8 mouse cellular contexts compared by ENCODE assay signal in the genomic region with DNA sequence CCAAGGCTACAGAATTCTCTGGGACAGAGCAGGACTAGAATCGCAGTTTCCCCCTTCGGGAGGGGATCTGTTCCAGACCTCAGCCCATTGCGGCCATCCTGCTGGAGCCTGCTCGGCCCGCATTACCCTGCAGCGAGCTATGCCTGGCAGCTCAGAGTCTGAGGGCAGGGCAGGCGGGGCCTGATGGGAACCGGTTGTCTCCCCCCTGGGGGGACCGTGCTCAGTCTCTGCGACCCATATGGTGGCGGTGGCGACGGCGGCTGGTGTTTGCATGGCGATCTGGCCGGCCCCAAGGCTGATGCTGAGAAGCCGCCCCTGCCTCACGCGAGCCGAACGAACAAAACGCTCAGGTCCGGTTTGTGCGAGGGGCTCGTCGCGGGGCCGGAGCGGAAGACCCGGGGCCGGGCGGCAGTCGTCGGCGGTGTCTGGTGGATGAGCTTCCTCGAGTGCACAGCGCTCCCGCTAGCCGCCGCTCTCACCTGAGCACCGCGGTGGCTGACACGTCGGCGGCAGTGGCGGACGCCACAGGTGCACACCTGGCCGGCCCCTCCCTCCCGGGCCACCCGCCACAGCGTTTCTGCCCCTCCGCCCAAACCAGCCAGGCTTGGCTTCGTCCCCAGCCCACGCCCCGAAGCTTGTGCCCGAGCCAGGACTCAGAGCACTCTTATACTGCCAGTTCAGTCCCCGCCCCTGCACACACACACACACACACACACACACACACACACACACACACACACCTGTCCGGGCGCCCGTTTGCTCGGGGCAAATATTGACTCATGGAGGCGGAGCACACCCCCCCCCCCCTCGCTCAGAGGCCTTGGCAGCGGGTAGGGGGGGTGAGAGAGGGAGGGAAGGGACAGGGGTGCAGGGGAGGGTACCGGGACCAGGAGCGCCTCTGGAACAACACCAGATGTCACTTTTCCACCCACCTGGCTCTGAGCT. TPM values are rescaled to one million over a fixed set of nuclear protein-coding genes. Genes with fewer than 3 reads are reported as not detected.
DNase-seq lines count a peak whose midpoint lies in the region; ATAC-seq and TF ChIP-seq lines count a peak whose summit lies in the region.

No protein-coding gene starts in this region.

- H3K27me3 ChIP-seq in embryonic facial prominence, embryonic 11.5 days (ENCODE audit: control insufficient read depth, insufficient read depth, low read length): peaks cover 56% of the 10 kb centered on the region
- peaks cover 83% of the 10 kb centered on the region for H3K27me3 ChIP-seq in lung, embryonic 15.5 days

- H3K36me3 ChIP-seq in embryonic facial prominence, embryonic 11.5 days (replicated peaks; ENCODE audit: control insufficient read depth, insufficient read depth, low read depth, low read length): no peaks in the 10 kb centered on the region
- H3K36me3 ChIP-seq in lung, embryonic 15.5 days: no peaks in the 10 kb centered on the region

- peak overlapping the region; percentile 40 for H3K4me3 ChIP-seq in gastrocnemius, adult 2 months
- peak overlapping the region; percentile 23 for H3K4me3 ChIP-seq in embryonic facial prominence, embryonic 11.5 days (ENCODE audit: low read depth, low read length)
- peak overlapping the region; percentile 32 for H3K4me3 ChIP-seq in lung, embryonic 15.5 days

- intact Hi-C loops in gastrocnemius, adult 2 months (cut with DNase I): no loop called here

- H3K9ac ChIP-seq in embryonic facial prominence, embryonic 11.5 days (replicated peaks; ENCODE audit: low read length): peak overlapping the region; percentile 6; the same call in 1 of the 2 replicates
- H3K9ac ChIP-seq in lung, embryonic 15.5 days: 0 out of 2 replicates have a peak overlapping the region, but pooled peaks have one; percentile 11

- H3K27ac ChIP-seq in gastrocnemius, adult 2 months: no peak overlapping the region
- no peak overlapping the region for H3K27ac ChIP-seq in embryonic facial prominence, embryonic 11.5 days (replicated peaks; ENCODE audit: low read depth, low read length)
- H3K27ac ChIP-seq in lung, embryonic 15.5 days: peak overlapping the region; percentile 60

- no peaks in the 10 kb centered on the region for H3K9me3 ChIP-seq in embryonic facial prominence, embryonic 11.5 days (replicated peaks; ENCODE audit: control insufficient read depth, low read length)
- no peaks in the 10 kb centered on the region for H3K9me3 ChIP-seq in lung, embryonic 15.5 days

- H3K4me2 ChIP-seq in embryonic facial prominence, embryonic 11.5 days (ENCODE audit: low read depth, low read length): peak overlapping the region; percentile 59
- H3K4me2 ChIP-seq in lung, embryonic 15.5 days: peak overlapping the region; percentile 67

- no peak for TF ChIP-seq CTCF in gastrocnemius, adult 2 months (IDR thresholded peaks at IDR 0.05)

- 1% methylated on average over 52 of the region's 66 CpGs for WGBS in embryonic facial prominence, embryonic 11.5 days
- WGBS in lung, embryonic 15.5 days: 2% methylated on average over 65 of the region's 66 CpGs

- no peak for ATAC-seq in embryonic facial prominence, embryonic 11.5 days (replicated peaks; ENCODE audit: insufficient number of reproducible peaks, low FRiP score, low TSS enrichment, low read depth)
- peak; percentile 72 for ATAC-seq in lung, embryonic 15.5 days (ENCODE audit: borderline replicate concordance, extremely low read depth, low FRiP score, low TSS enrichment)
- no peak for ATAC-seq in monocyte, adult 5-6 weeks (replicated peaks; ENCODE audit: insufficient number of reproducible peaks, low FRiP score, low TSS enrichment, poor library complexity, severe bottlenecking)

- DNase-seq in gastrocnemius, adult 2 months: peak; percentile 32
- no peak for DNase-seq in gastrocnemius, postnatal 10 days
- DNase-seq in embryonic facial prominence, embryonic 11.5 days (ENCODE audit: low spot score): peak; percentile 33
- peak; percentile 35 to 45 for DNase-seq in kidney, adult 8-10 months
- peak; percentile 42 for DNase-seq in urinary bladder, postnatal 25 days (ENCODE audit: low spot score)
- no peak for DNase-seq in layer of hippocampus, adult 8-10 months (ENCODE audit: low spot score in 2 of 2)

- H3K4me1 ChIP-seq in embryonic facial prominence, embryonic 11.5 days (ENCODE audit: control insufficient read depth, insufficient read depth, low read length): peaks cover 8% of the 10 kb centered on the region; the same call in 1 of the 2 replicates
- peaks cover 5% of the 10 kb centered on the region; the same call in 1 of the 2 replicates for H3K4me1 ChIP-seq in lung, embryonic 15.5 days

RNA-seq across cellular contexts. Expression of gene Cryba2, which starts 7.7 kb away (rescaled TPM):
- not detected for total RNA-seq in gastrocnemius, adult 2 months (2021)
- not detected for total RNA-seq in gastrocnemius, postnatal 10 days (2021)
- 0.62 and 5.2 TPM in 2 replicates for polyA plus RNA-seq in embryonic facial prominence, embryonic 11.5 days (2014; fragmentation: Nextera tagmentation; extraction: Ambion mirVana)
- not detected in 2 replicates for polyA plus RNA-seq in lung, embryonic 15.5 days (2015; fragmentation: Nextera tagmentation; extraction: Ambion mirVana)
- under 1 TPM in 2 of 4 experiments, not detected in 2; 0.74 to 0.82 TPM for total RNA-seq in layer of hippocampus, adult 8-10 months (2022)
- not detected in 3 replicates for total RNA-seq in monocyte, adult 5-6 weeks (2017)

RNA-seq across cellular contexts. Expression of gene Fev, which starts 15.4 kb away (rescaled TPM):
- total RNA-seq in gastrocnemius, adult 2 months (2021): not detected
- not detected for total RNA-seq in gastrocnemius, postnatal 10 days (2021)
- 0.40 and 0.62 TPM in 2 replicates for polyA plus RNA-seq in embryonic facial prominence, embryonic 11.5 days (2014; fragmentation: Nextera tagmentation; extraction: Ambion mirVana)
- not detected in 2 replicates for polyA plus RNA-seq in lung, embryonic 15.5 days (2015; fragmentation: Nextera tagmentation; extraction: Ambion mirVana)
- not detected for total RNA-seq in layer of hippocampus, adult 8-10 months (2022)
- total RNA-seq in monocyte, adult 5-6 weeks (2017): not detected in 3 replicates

RNA-seq across cellular contexts. Expression of gene Cfap65, which starts 34.8 kb away (rescaled TPM):
- total RNA-seq in gastrocnemius, adult 2 months (2021): not detected
- not detected for total RNA-seq in gastrocnemius, postnatal 10 days (2021)
- polyA plus RNA-seq in embryonic facial prominence, embryonic 11.5 days (2014; fragmentation: Nextera tagmentation; extraction: Ambion mirVana): 0.06 TPM in 1 of 2 replicates, not detected in the other
- polyA plus RNA-seq in lung, embryonic 15.5 days (2015; fragmentation: Nextera tagmentation; extraction: Ambion mirVana): 0.81 and 0.97 TPM in 2 replicates
- 1 to 10 TPM; 3.3 to 4.6 (median 3.6) TPM for total RNA-seq in layer of hippocampus, adult 8-10 months (2022)
- total RNA-seq in monocyte, adult 5-6 weeks (2017): not detected in 3 replicates

RNA-seq across cellular contexts. Expression of gene Cdk5r2, which starts 45.9 kb away (rescaled TPM):
- not detected for total RNA-seq in gastrocnemius, adult 2 months (2021)
- under 1 TPM; 0.52 to 0.56 TPM for total RNA-seq in gastrocnemius, postnatal 10 days (2021)
- 0.84 and 1.1 TPM in 2 replicates for polyA plus RNA-seq in embryonic facial prominence, embryonic 11.5 days (2014; fragmentation: Nextera tagmentation; extraction: Ambion mirVana)
- not detected in 2 replicates for polyA plus RNA-seq in lung, embryonic 15.5 days (2015; fragmentation: Nextera tagmentation; extraction: Ambion mirVana)
- 100 to 1,000 TPM; 159 to 177 (median 168) TPM for total RNA-seq in layer of hippocampus, adult 8-10 months (2022)
- total RNA-seq in monocyte, adult 5-6 weeks (2017): not detected in 3 replicates

RNA-seq across cellular contexts. Expression of gene Ihh, which starts 50.9 kb away (rescaled TPM):
- under 1 TPM; 0.11 to 0.18 TPM for total RNA-seq in gastrocnemius, adult 2 months (2021)
- under 1 TPM; 0.16 to 0.23 TPM for total RNA-seq in gastrocnemius, postnatal 10 days (2021)
- 0.32 TPM in 1 of 2 replicates, not detected in the other for polyA plus RNA-seq in embryonic facial prominence, embryonic 11.5 days (2014; fragmentation: Nextera tagmentation; extraction: Ambion mirVana)
- polyA plus RNA-seq in lung, embryonic 15.5 days (2015; fragmentation: Nextera tagmentation; extraction: Ambion mirVana): 0.06 and 0.07 TPM in 2 replicates
- under 1 TPM in 3 of 4 experiments, not detected in 1; 0.20 to 0.37 (median 0.32) TPM for total RNA-seq in layer of hippocampus, adult 8-10 months (2022)
- not detected in 3 replicates for total RNA-seq in monocyte, adult 5-6 weeks (2017)

Comparison
In these comparisons a context has a peak if more than half of its experiments do, and no peak if none do; other contexts are left out.
1. DNase-seq: peak in gastrocnemius, adult 2 months (single experiment), embryonic facial prominence, embryonic 11.5 days (single experiment), kidney, adult 8-10 months (2 of 2) and urinary bladder, postnatal 25 days (single experiment); none in gastrocnemius, postnatal 10 days (single experiment) and layer of hippocampus, adult 8-10 months (0 of 2).
2. Peak in every context shown above with its lines, with median percentiles within 50 percentile points of each other: H3K4me3 ChIP-seq.